Mouse (Mus musculus) liver, postnatal 0 days (tissue): ENCODE data around the gene Gypa.

ENCODE experiments used
- CTCF ChIP-seq: sonication (generic); IDR thresholded peaks from 2 replicates; pipeline ENCODE4 v1.5.1; 2016; ENCODE audit warnings: antibody characterized with exemption, low read depth
- EP300 ChIP-seq: IDR thresholded peaks from 2 replicates; pipeline ENCODE4 v1.6.1; 2016; ENCODE audit warnings: antibody characterized with exemption, low read depth, mild to moderate bottlenecking

GRCm38 (mm10) chr8:80554991-80555390 is 61.4 kb downstream of the Gypa start:
- TF ChIP-seq EP300 (no peak), CTCF (no peak)
